Mouse (Mus musculus) right cerebral cortex, adult 18-20 months (tissue): ENCODE data around the gene Gm17428.
A peak's percentile ranks its signal among the peaks of the same experiment; 100 is the strongest.
"Not testable (repeated sequence)": the region's sequence is repeated elsewhere in the genome, so short reads cannot be mapped to it uniquely, and the experiment has no call there.

Source experiments
- DNase-seq: peaks from one replicate; pipeline ENCODE4 v3.0.0; 2022; ENCODE audit warnings: mixed read lengths

Gm17428 gene

DNA sequence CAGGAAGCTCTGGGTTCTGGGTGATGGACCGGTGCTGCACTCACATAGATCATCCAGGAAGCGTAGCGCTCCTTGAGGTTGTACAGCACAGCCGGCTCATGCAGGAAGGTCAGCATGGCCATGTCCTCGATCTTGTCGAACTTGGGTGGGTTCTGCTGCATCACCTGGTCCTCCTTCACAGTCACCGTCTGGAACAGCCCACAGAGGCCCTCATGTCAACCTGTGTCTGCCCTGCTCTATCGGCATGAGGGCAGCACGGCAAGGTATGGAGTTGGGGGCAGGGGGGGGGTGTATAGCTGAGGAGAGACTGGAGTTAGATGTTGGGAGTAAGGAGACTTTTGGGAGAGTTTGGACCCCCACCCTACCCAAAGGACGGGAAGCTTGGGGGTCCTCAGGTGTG lies 15.5 kb downstream of the Gm17428 start:
- DNase-seq = no peak

DNA sequence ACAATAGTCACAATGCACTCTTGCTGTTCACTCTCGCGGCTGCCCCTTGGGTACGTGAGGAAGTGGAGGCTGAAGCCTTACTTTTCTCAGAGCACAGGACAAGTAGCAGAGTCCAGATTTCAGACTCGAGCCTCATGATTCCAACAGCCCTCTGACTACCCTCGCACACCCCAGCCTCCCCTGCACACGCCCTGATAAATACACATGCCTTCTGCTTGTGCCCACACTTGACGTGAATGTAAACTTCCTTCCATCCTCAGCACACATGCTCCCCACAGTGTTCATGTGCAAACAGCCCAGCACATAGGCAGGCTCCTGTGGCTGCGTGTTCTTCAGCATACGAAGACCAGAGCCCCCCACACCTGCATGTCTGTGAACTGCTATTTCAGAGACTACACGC lies 16.9 kb downstream of the Gm17428 start:
- no peak for DNase-seq

DNA sequence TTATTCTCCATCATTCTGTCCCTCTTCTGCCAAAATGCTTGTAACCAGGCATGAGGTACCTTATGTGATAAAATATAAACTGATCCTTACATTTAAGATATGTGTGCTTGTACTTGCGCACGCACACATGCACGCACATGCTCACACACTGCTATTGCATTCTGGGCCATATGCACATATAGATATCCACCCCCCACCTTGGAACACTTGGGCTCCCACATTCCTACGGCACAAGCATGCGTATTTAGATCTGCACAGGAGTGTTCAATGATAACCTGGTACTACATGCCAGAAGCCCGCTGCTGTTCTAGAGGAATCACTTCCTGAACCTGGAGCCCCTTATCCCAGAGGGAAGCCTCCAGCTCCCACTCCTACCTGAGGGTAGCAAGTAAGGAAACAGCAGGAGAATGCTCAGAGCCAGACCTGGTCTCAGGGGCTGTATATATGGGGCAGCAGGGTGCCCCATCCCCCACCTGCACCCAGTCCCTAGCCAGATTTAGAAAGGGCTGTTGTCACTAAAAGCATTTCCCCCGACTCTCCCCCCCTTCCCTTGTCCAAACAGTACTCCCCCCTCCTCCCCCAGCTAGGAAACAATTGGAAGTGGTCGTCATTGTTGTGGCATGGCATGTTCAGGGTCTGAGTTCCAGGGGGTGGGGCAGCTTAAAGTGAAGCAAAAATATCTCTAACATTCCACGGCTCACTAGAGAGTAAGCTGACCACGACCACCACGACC lies 17.6 kb downstream of the Gm17428 start, which contains the start of gene Myh7:
Gene Myh7, minus strand, starts transcription at position 491 of the 733 bp plus-strand sequence.
- DNase-seq = no peak

- DNase-seq = no peak
Measured at GRCm38 (mm10) chr14:54994869-54995186, 18.1 kb downstream of the Gm17428 start.

- peak; percentile 44 for DNase-seq
Measured at GRCm38 (mm10) chr14:54995457-54996138, 18.9 kb downstream of the Gm17428 start.

DNA sequence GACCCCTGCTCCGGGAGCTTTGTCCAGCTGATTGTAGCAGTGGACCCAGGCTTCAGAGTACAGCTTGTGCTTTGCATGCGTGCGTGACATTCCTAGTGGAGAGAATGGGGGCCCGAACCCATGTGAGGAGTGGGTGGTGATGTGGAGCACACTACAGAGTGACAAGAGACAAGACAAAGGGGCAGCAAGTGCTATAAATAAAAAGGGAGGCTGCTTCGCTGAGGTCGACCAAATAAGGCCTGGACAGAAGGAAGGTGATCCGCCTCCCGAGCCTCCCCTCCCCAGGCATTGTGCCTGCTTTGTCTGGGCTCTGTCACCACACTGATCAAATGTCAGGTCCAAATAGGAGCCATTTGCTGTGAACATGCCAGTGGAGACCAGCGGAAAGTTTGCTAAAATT lies 20.1 kb downstream of the Gm17428 start:
- DNase-seq = no peak

GRCm38 (mm10) chr14:54997297-54997696 lies 20.6 kb downstream of the Gm17428 start:
- DNase-seq = no peak

- no peak for DNase-seq
Measured at GRCm38 (mm10) chr14:54998680-54999079, 21.9 kb downstream of the Gm17428 start.

DNA sequence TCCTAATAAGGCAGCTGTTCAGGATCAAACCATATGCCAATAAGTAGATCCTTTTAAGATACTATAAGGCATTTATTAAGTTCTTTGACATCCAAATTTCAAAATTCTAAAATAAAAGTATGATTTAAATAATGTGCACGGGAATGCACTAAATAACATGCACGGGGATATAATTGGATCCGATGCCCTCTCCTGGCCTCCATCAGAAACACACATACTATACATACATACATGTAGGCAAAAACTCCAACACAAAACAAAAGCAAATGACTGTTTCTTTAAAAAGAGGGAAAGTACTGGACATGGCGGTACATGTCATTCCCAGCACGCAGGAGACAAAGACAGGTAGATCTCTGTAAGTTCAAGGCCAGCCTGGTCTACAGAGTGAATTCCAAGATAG lies 23.1 kb downstream of the Gm17428 start:
- DNase-seq = not testable (repeated sequence)

GRCm38 (mm10) chr14:55000814-55001213 lies 24.1 kb downstream of the Gm17428 start:
- DNase-seq = no peak

- DNase-seq = no peak
Measured at GRCm38 (mm10) chr14:55001446-55001845, 24.7 kb downstream of the Gm17428 start.

GRCm38 (mm10) chr14:55001938-55002686 lies 25.4 kb downstream of the Gm17428 start:
- DNase-seq = no peak

DNA sequence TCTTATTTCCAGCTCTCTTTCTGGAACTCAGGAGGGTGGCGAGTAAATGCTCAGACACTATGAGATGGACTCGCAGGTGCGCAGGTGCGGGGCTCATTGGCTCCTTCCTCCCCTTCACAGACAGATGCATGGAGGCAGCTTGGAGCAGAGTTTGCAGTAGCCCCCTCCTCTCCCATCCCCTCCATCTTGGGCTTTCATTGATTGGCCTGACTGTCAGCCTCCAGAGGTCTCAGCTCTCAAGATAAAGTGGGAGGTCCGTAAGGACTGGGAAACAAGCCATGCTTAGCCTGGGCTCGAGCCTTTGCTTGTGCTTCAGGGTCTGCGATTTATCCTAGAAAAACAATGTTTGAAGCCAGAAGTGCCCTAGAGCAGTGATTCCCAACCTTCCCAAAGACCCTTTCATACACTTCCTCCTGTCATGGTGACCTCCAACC lies 26.0 kb downstream of the Gm17428 start:
- no peak for DNase-seq

DNA sequence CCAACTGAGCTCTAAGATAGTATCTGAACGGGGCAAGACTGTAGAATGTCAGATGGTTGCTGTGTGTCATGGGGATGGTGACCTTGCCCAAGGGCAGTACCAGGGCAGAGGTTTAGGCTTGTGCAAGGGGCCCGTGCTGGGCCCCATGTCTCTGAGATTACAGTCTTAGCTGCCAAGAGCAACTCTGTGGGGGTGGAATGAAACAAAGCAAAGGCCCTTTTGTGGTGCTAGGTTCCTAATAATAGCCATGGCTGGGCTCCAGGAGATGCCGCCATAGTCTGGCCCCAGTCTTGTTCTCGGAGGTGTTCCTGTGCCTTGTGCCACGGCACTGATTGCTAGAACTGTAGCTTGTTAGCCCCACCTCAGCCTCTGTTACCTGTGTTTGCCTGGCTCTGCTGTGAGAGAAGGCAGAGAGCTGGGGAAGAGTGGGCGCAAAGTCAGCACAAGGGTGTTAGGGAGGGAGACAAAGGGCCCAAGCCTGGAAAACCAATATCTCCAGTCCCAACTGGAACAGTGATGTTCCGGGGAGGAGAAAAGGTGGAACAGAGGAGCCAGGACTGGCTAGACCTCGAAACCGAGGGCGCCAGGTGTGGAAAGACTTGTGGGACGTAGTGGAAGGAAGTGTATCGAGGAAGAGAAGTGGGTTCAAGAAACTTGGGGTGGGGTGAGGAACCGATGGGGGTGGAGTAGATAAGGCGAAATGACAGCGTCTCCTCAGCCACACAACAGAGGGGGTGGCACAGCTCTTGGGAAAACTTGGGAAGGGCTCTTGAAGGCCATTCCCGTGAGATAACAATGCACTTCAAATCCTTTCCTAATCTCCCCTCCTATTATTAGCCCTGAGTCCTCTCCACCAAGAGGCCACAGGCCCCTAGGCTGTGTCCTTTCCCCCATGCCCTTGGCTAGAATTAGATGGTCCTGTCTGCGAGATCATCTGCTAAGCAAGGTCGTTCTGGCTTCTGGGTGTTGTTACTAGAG lies 27.4 kb downstream of the Gm17428 start:
- DNase-seq = no peak

DNA sequence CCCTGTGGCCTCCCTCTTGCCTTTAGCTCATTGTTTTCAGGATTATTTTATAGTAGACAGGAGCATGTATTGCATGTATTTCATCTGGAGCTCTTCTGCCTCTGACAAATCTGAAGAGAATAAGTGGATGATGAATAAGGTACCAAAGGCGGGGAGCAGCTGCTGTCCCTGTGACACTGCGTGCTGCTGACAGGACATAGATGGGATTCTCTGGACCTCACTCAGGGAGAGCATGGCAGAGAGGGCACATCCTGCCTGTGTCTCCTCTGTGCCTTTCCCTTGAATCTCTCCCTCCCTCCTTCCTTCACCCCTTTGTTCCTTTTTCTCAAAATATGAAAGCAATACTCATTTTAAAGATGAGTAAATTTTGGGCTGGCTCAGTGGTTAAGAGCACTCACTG lies 28.8 kb downstream of the Gm17428 start:
- no peak for DNase-seq

DNA sequence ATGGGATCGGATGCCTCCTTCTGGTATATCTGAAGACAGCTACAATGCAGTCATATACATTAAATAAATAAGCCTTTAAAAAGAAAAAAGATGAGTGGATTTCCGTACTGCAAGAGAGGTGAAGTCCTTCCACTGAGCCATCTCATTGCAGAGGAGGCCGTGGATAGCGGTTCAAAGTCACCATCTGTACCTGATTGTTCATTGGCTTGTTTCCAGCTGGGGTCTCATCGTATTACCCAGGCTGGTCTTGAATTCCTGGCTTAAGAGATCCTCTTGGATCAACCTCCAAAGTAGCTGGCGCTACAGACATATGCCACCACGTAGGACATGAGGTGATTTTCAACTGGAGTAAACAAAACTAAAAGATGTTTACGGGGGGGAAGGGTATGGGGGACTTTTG lies 29.2 kb downstream of the Gm17428 start:
- DNase-seq = no peak

DNA sequence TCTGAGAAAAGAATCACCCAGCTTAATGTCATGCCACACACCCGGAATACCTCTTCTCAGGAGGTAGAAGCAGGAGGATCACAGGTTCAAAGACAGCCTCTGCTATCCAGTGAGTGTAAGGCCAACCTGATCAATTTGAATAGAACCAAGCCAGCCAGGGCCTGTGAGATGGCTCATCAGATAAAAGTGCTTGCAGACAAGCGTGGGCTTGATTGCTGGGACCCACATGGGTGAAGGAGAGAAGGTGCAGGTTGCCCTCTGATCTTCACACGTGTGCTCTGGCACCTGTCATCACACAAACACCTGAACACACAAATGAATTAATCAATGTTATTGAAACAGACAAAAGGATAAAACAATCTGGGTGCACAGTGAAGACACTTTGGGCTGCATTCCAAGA lies 29.8 kb downstream of the Gm17428 start:
- DNase-seq = no peak

- DNase-seq = no peak
Measured at GRCm38 (mm10) chr14:55007120-55007908, 30.6 kb downstream of the Gm17428 start.

DNA sequence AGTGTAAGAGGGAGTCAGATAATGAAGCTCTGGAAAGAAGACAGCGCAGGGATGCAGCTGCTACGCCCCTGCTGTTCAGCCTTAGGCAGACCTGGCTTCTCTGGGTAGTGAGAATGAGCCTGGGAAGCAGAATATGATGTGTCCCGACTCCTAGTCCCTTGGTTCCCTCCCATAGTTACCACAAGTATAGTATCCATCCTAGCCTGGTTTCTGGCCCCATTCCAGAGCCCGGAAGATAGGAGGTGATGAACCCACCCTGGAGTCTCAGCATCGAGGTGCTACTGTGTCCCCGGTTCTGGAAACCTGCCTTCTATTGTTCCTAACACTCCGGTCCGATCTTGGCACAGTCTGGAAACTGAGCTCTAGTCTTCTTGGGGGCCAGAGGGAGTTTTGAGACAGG lies 31.7 kb downstream of the Gm17428 start:
- DNase-seq = no peak

DNA sequence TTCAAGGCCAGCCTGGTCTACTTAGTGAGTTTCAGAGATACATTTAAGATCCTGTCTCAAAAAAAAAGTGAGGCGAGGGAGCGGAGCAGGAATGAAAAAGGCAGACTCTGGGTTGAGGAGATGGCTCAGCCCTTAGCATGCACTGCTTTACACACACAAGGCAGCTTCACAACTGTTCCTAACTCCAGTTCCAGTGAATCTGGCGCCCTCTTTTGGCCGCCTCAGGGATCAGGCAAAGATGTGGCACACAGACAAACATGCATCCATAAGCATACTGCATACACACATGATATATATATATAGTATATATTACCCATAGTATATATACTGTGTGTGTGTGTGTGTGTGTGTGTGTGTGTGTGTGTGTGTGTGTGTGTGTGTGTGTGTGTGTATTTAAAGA lies 34.4 kb downstream of the Gm17428 start:
- DNase-seq = no peak

- DNase-seq = peak; percentile 76
Measured at GRCm38 (mm10) chr14:55014591-55014990, 37.9 kb downstream of the Gm17428 start.
